Mouse (Mus musculus): ENCODE measurements around the gene Maf. TPM values are rescaled to one million over a fixed set of nuclear protein-coding genes. Genes with fewer than 3 reads are reported as not detected.

Gene Maf
- 5.0 and 5.3 TPM in 2 replicates for polyA plus RNA-seq (2014; fragmentation: Nextera tagmentation; extraction: Ambion mirVana)

DNA sequence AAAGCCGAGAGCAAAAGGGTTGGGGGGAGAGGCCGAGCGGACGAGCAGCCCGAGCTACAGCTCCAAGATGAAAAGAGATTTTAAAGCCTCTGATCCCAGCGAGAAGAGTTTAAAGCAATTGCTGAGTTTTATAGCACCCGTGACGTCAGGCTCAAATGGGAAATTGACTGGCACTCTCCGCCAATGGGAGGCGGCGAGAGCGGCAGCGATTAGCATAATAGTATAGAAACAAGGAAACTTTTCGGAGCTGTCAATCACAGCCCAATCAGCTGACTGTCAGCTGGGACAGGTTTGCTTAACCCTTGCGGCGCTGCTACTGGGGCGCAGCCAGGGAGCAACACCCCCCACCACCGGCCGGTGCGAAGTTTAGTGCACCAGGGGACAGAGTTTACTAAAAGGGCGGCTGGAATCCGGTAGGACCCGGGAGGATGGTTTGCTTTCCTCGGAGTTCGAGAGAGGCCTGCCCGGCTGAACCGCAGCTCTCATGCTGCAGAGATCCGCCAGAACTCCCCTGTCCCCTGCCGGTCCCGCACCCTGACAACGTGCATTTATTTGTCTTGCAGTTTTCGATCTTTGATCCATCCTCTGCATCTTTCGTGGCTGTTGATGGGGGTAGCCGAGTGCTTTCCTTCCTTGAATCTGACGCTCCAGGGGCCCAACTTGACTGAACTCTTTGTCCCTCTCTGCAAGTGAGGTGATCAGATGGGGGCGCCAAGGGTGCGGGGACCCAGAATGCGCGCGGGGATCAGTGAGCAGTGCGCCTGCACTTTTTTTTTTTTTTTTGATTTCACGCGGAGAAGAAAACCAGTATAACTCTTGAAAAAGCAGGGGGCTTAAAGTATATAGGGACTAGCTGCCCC is at the start of gene Maf:
TSS of gene Maf (minus strand) at position 64 of the 860 bp plus-strand sequence.
- no peaks in the 10 kb centered on the region for H3K9me3 ChIP-seq (replicated peaks; ENCODE audit: control insufficient read depth, low read length)
- DNase-seq (ENCODE audit: low spot score) (peak; percentile 94), ATAC-seq (replicated peaks; ENCODE audit: insufficient number of reproducible peaks, low FRiP score, low TSS enrichment, low read depth) (peak; percentile 61)
- H3K27ac ChIP-seq (replicated peaks; ENCODE audit: low read depth, low read length), result peak within 1 kb of the TSS; percentile 72
- H3K9ac ChIP-seq (replicated peaks; ENCODE audit: low read length), result peak within 1 kb of the TSS; percentile 66
- peaks cover 3% of the 10 kb centered on the region; the same call in 1 of the 2 replicates for H3K27me3 ChIP-seq (ENCODE audit: control insufficient read depth, insufficient read depth, low read length)
- H3K4me1 ChIP-seq (ENCODE audit: control insufficient read depth, insufficient read depth, low read length), result no peaks in the 10 kb centered on the region
- WGBS, result under 1% methylated on average over 43 of the region's 43 CpGs
- peak within 1 kb of the TSS; percentile 93 for H3K4me2 ChIP-seq (ENCODE audit: low read depth, low read length)
- H3K4me3 ChIP-seq (ENCODE audit: low read depth, low read length), result peak within 1 kb of the TSS; percentile 61
- no peaks in the 10 kb centered on the region for H3K36me3 ChIP-seq (replicated peaks; ENCODE audit: control insufficient read depth, insufficient read depth, low read depth, low read length)

DNA sequence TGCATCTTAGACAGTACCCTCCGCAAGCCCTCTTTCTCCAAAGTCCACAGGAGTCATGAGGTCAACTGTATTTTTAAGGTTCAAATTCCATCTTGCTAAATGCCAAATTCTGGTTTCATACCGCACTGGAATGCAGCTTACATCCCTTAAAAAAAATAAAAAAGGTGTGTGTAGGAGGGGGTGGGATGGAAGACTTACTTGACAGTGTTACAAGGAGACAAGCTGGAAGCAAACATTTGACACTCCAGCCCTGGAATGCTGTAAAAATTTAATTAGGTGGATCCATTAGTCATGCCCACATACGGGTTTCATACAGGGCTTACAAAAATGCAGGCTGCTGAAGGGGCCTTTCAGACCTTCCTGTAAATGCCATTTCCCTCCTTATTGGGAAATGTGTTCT is 49.4 kb upstream of the Maf start:
- no peaks in the 10 kb centered on the region for H3K4me1 ChIP-seq (ENCODE audit: control insufficient read depth, insufficient read depth, low read length)
- no peaks in the 10 kb centered on the region for H3K36me3 ChIP-seq (replicated peaks; ENCODE audit: control insufficient read depth, insufficient read depth, low read depth, low read length)
- H3K4me2 ChIP-seq (ENCODE audit: low read depth, low read length), result no peak overlapping the region
- no peaks in the 10 kb centered on the region for H3K9me3 ChIP-seq (replicated peaks; ENCODE audit: control insufficient read depth, low read length)
- H3K27ac ChIP-seq (replicated peaks; ENCODE audit: low read depth, low read length), result no peak overlapping the region
- 50% methylated on average over 3 of the region's 3 CpGs for WGBS
- no peaks in the 10 kb centered on the region for H3K27me3 ChIP-seq (ENCODE audit: control insufficient read depth, insufficient read depth, low read length)
- ATAC-seq (replicated peaks; ENCODE audit: insufficient number of reproducible peaks, low FRiP score, low TSS enrichment, low read depth) (no peak), DNase-seq (ENCODE audit: low spot score) (peak; percentile 22)
- H3K9ac ChIP-seq (replicated peaks; ENCODE audit: low read length), result no peak overlapping the region
- H3K4me3 ChIP-seq (ENCODE audit: low read depth, low read length), result no peak overlapping the region

DNA sequence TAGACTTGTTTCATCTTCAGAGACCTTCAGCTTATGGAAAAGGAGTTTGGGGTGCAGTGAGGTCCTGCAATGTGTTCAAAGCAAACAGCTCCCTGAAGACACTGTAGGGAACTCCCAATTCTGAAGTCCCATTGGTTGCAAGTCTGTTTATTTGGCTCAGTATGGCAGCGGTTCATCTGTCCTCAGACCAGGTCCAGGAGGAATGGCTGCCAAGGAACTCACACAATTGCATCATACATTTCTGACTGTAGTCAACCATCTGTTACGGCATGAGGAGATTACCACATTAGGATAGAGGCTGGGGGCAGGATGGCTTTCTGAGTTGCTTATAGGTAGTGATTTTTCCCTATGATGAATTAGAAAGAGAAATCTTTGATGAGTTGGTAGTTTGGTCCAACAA is 48.4 kb upstream of the Maf start:
- WGBS, result 95% methylated on average over 2 of the region's 2 CpGs
- no peaks in the 10 kb centered on the region for H3K9me3 ChIP-seq (replicated peaks; ENCODE audit: control insufficient read depth, low read length)

DNA sequence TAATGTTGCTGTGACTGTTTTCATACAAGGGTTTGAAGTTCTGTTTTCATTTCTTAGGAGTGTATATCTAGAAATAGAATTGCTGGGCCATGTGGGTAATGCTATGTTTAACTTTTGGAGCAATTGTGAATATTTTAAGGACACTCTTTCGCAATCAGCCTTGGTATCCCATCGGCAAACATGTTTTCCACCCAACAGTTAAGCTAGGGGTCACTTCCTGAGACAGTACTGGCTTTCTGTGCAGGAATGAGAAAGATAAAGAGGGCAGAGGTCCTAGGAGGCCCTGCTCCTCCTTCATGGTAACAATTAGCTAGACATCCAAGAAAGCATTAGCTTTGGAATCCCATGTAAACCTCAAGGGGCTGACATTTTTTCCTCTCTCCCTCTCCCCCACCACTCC is 47.1 kb upstream of the Maf start:
- no peaks in the 10 kb centered on the region for H3K4me1 ChIP-seq (ENCODE audit: control insufficient read depth, insufficient read depth, low read length)
- H3K27me3 ChIP-seq (ENCODE audit: control insufficient read depth, insufficient read depth, low read length), result no peaks in the 10 kb centered on the region
- H3K9ac ChIP-seq (replicated peaks; ENCODE audit: low read length), result no peak overlapping the region
- H3K36me3 ChIP-seq (replicated peaks; ENCODE audit: control insufficient read depth, insufficient read depth, low read depth, low read length), result no peaks in the 10 kb centered on the region
- no peak overlapping the region for H3K4me2 ChIP-seq (ENCODE audit: low read depth, low read length)
- ATAC-seq (replicated peaks; ENCODE audit: insufficient number of reproducible peaks, low FRiP score, low TSS enrichment, low read depth) (no peak), DNase-seq (ENCODE audit: low spot score) (no peak)
- no peak overlapping the region for H3K4me3 ChIP-seq (ENCODE audit: low read depth, low read length)
- H3K27ac ChIP-seq (replicated peaks; ENCODE audit: low read depth, low read length), result no peak overlapping the region
- H3K9me3 ChIP-seq (replicated peaks; ENCODE audit: control insufficient read depth, low read length), result no peaks in the 10 kb centered on the region
- 41% methylated on average over 2 of the region's 2 CpGs for WGBS

More for the DNA sequence above, 48.4 kb upstream of the Maf start:
- DNase-seq (ENCODE audit: low spot score) (no peak), ATAC-seq (replicated peaks; ENCODE audit: insufficient number of reproducible peaks, low FRiP score, low TSS enrichment, low read depth) (no peak)
- no peak overlapping the region for H3K4me2 ChIP-seq (ENCODE audit: low read depth, low read length)
- H3K4me1 ChIP-seq (ENCODE audit: control insufficient read depth, insufficient read depth, low read length), result no peaks in the 10 kb centered on the region
- no peaks in the 10 kb centered on the region for H3K36me3 ChIP-seq (replicated peaks; ENCODE audit: control insufficient read depth, insufficient read depth, low read depth, low read length)
- H3K9ac ChIP-seq (replicated peaks; ENCODE audit: low read length), result no peak overlapping the region
- no peak overlapping the region for H3K27ac ChIP-seq (replicated peaks; ENCODE audit: low read depth, low read length)
- no peaks in the 10 kb centered on the region for H3K27me3 ChIP-seq (ENCODE audit: control insufficient read depth, insufficient read depth, low read length)
- H3K4me3 ChIP-seq (ENCODE audit: low read depth, low read length), result no peak overlapping the region

DNA sequence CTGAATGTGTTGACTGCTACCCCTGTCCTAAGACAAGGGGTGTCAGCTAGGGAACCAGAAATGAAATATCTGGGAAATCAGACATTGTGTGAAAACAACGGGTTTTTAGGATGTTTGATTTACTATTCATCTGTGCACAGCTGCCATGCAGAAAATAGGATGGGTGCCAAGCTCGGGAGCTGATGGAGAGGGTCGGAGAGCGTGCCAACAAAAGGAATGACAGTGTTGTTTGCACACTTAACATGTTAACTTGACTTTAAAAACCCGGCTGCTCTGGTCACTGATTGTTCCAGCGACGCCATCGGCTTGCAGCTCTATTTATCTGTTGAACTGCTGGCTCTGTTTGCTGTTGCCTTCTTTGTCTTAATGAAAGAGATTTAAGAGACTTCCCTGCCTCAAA is 46.2 kb upstream of the Maf start:
- no peaks in the 10 kb centered on the region for H3K27me3 ChIP-seq (ENCODE audit: control insufficient read depth, insufficient read depth, low read length)
- H3K9me3 ChIP-seq (replicated peaks; ENCODE audit: control insufficient read depth, low read length), result no peaks in the 10 kb centered on the region
- H3K4me1 ChIP-seq (ENCODE audit: control insufficient read depth, insufficient read depth, low read length), result no peaks in the 10 kb centered on the region
- WGBS, result 80% methylated on average over 8 of the region's 8 CpGs
- no peak overlapping the region for H3K4me3 ChIP-seq (ENCODE audit: low read depth, low read length)
- H3K9ac ChIP-seq (replicated peaks; ENCODE audit: low read length), result no peak overlapping the region
- no peak overlapping the region for H3K27ac ChIP-seq (replicated peaks; ENCODE audit: low read depth, low read length)
- H3K36me3 ChIP-seq (replicated peaks; ENCODE audit: control insufficient read depth, insufficient read depth, low read depth, low read length), result no peaks in the 10 kb centered on the region
- no peak overlapping the region for H3K4me2 ChIP-seq (ENCODE audit: low read depth, low read length)
- ATAC-seq (replicated peaks; ENCODE audit: insufficient number of reproducible peaks, low FRiP score, low TSS enrichment, low read depth) (no peak), DNase-seq (ENCODE audit: low spot score) (no peak)

DNA sequence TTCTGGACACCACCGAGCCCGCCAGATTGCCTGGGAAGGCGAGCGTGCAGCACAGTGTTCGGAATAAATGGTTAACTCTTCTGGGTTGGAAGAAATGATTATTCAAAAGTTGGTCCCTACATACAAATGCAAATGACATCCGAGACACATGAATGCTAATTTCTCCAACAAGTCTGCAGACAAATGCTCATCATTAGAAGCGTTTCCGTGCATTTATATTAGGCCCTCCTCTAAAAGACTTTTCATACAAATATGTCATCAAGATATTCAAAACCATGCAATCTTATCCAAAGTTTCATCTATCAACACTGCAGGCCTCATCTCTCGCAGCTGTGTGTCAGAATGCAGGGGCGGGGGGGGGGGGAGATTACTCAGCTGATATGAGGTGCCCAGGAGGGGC is 39.8 kb upstream of the Maf start:
- no peaks in the 10 kb centered on the region for H3K27me3 ChIP-seq (ENCODE audit: control insufficient read depth, insufficient read depth, low read length)
- ATAC-seq (replicated peaks; ENCODE audit: insufficient number of reproducible peaks, low FRiP score, low TSS enrichment, low read depth) (no peak), DNase-seq (ENCODE audit: low spot score) (no peak)
- H3K4me3 ChIP-seq (ENCODE audit: low read depth, low read length), result no peak overlapping the region
- H3K9me3 ChIP-seq (replicated peaks; ENCODE audit: control insufficient read depth, low read length), result no peaks in the 10 kb centered on the region
- H3K4me1 ChIP-seq (ENCODE audit: control insufficient read depth, insufficient read depth, low read length), result no peaks in the 10 kb centered on the region
- no peaks in the 10 kb centered on the region for H3K36me3 ChIP-seq (replicated peaks; ENCODE audit: control insufficient read depth, insufficient read depth, low read depth, low read length)
- H3K27ac ChIP-seq (replicated peaks; ENCODE audit: low read depth, low read length), result no peak overlapping the region
- H3K9ac ChIP-seq (replicated peaks; ENCODE audit: low read length), result no peak overlapping the region
- H3K4me2 ChIP-seq (ENCODE audit: low read depth, low read length), result no peak overlapping the region
- WGBS, result 92% methylated on average over 10 of the region's 10 CpGs

DNA sequence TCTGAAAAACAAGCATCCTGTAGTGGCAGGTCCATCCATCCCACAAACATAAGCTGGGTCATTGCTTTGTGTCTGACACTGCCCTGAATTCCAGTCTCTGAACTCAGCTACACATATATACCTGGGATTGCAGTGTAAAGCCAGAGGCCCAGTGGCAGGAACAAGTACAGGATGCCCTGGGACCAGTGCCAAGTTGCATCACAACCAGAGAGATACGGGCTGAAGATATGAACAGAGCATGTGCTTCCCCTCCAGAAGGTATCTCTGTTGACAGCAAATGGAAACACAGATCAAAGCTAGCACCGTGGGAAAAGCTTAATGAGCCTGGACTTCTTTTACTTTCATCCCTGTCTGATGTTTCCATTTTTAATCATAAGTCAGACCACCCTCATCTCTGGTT is 38.1 kb upstream of the Maf start:
- H3K36me3 ChIP-seq (replicated peaks; ENCODE audit: control insufficient read depth, insufficient read depth, low read depth, low read length), result no peaks in the 10 kb centered on the region
- no peaks in the 10 kb centered on the region for H3K4me1 ChIP-seq (ENCODE audit: control insufficient read depth, insufficient read depth, low read length)
- ATAC-seq (replicated peaks; ENCODE audit: insufficient number of reproducible peaks, low FRiP score, low TSS enrichment, low read depth) (no peak), DNase-seq (ENCODE audit: low spot score) (no peak)
- WGBS, result 79% methylated on average over 2 of the region's 2 CpGs
- H3K4me2 ChIP-seq (ENCODE audit: low read depth, low read length), result no peak overlapping the region
- no peak overlapping the region for H3K9ac ChIP-seq (replicated peaks; ENCODE audit: low read length)
- H3K4me3 ChIP-seq (ENCODE audit: low read depth, low read length), result no peak overlapping the region
- no peaks in the 10 kb centered on the region for H3K9me3 ChIP-seq (replicated peaks; ENCODE audit: control insufficient read depth, low read length)
- no peak overlapping the region for H3K27ac ChIP-seq (replicated peaks; ENCODE audit: low read depth, low read length)
- no peaks in the 10 kb centered on the region for H3K27me3 ChIP-seq (ENCODE audit: control insufficient read depth, insufficient read depth, low read length)

DNA sequence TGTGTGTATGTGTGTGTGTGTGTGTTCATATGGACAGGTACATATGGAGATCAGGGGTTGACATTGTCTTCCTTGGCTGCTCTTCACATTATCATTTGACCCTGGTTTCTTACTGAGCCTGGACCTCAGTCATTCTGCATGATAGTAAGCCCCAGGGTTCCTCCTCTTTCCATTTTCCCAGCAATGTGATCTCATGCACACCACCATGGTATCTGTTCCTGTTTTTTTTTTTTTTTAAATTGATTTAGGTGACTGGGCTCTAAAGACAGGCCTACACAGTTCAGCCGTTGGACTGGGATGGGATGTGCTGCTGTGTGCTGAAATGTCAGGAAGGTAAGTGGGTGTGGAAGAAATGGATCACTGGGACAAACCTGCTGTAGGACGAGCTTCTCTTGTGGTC is 35.8 kb upstream of the Maf start:
- Histone ChIP-seq H3K4me3 (ENCODE audit: low read depth, low read length) (no peak overlapping the region), H3K9ac (replicated peaks; ENCODE audit: low read length) (no peak overlapping the region), H3K36me3 (replicated peaks; ENCODE audit: control insufficient read depth, insufficient read depth, low read depth, low read length) (no peaks in the 10 kb centered on the region), H3K4me1 (ENCODE audit: control insufficient read depth, insufficient read depth, low read length) (no peaks in the 10 kb centered on the region), H3K9me3 (replicated peaks; ENCODE audit: control insufficient read depth, low read length) (no peaks in the 10 kb centered on the region), H3K27me3 (ENCODE audit: control insufficient read depth, insufficient read depth, low read length) (no peaks in the 10 kb centered on the region), H3K27ac (replicated peaks; ENCODE audit: low read depth, low read length) (no peak overlapping the region), H3K4me2 (ENCODE audit: low read depth, low read length) (no peak overlapping the region)
- DNase-seq (ENCODE audit: low spot score) (no peak), ATAC-seq (replicated peaks; ENCODE audit: insufficient number of reproducible peaks, low FRiP score, low TSS enrichment, low read depth) (no peak)
- WGBS, result 84% methylated on average over 2 of the region's 2 CpGs
